Mouse (Mus musculus) midbrain, embryonic 13.5 days (tissue): ENCODE data around the gene Rgs18. TPM values are rescaled to one million over a fixed set of nuclear protein-coding genes. Genes with fewer than 3 reads are reported as not detected.

Experiments
- ATAC-seq: fragments of 200-750 bp; cut with Nextera tagmentation; 2 replicates; pipeline ENCODE4 v1.8.0; 2017; ENCODE audit warnings: mild to moderate bottlenecking, moderate TSS enrichment, moderate library complexity
- H3K27ac ChIP-seq: fragments of 300-500 bp; sonication (generic); 2 replicates; pipeline ENCODE4 v1.5.1; 2015; ENCODE audit warnings: inconsistent platforms, mild to moderate bottlenecking, moderate library complexity
- H3K27me3 ChIP-seq: fragments of 300-500 bp; sonication (generic); 2 replicates; pipeline ENCODE4 v1.6.1; 2015; ENCODE audit warnings: mild to moderate bottlenecking, inconsistent platforms
- H3K36me3 ChIP-seq: fragments of 300-500 bp; sonication (generic); 2 replicates; pipeline ENCODE4 v1.6.1; 2015; ENCODE audit warnings: mild to moderate bottlenecking, inconsistent platforms
- H3K4me1 ChIP-seq: fragments of 300-500 bp; sonication (generic); replicated peaks from 2 replicates; pipeline ENCODE4 v1.6.1; 2015; ENCODE audit warnings: inconsistent platforms
- H3K4me2 ChIP-seq: fragments of 300-500 bp; sonication (generic); replicated peaks from 2 replicates; pipeline ENCODE4 v1.6.1; 2015; ENCODE audit warnings: moderate library complexity, mild to moderate bottlenecking, inconsistent platforms
- H3K4me3 ChIP-seq: fragments of 300-500 bp; sonication (generic); replicated peaks from 2 replicates; pipeline ENCODE4 v1.5.1; 2015; ENCODE audit warnings: mild to moderate bottlenecking, inconsistent platforms
- H3K9ac ChIP-seq: fragments of 300-500 bp; sonication (generic); replicated peaks from 2 replicates; pipeline ENCODE4 v1.6.1; 2015; ENCODE audit warnings: mild to moderate bottlenecking, inconsistent platforms
- H3K9me3 ChIP-seq: fragments of 300-500 bp; sonication (generic); 2 replicates; pipeline ENCODE4 v1.6.1; 2016; ENCODE audit warnings: mild to moderate bottlenecking, inconsistent platforms
- WGBS: fragments of 180-500 bp; shearing (Covaris S2); methylation state at CpG from one replicate; pipeline ENCODE4 v1.1.7; 2015; 5-methylcytosine and 5-hydroxymethylcytosine counted together
- polyA plus RNA-seq: library from polyadenylated mRNA; unstranded; fragments of >200 nt; fragmentation: Nextera tagmentation; extraction: Ambion mirVana; gene quantifications from 2 replicates; pipeline ENCODE4 v1.2.1, GENCODE M21; 2015

The Rgs18 gene
- polyA plus RNA-seq = 0.50 and 0.54 TPM in 2 replicates

DNA sequence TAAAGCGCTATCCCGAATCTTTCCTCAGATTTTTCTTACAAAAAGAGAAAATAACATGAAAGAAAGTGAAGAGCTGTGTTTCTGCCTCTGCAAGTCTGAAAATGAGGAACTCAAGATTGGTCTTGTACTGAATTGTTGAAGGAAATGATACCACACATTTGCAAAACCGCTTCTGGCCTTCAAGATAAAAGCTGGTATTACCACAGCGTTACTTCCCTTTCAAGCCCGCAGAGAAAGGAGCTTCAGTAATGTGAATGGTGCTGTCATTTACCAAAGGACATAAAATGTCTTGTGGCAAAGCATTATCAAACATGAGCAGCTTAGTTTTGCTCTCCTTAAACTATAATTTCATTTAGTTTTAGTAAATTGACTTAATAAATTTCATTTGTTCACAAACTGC is at the start of gene Rgs18:
Rgs18 (minus strand) TSS at position 105 of the 400 bp plus-strand sequence.
- Histone ChIP-seq H3K9ac (no peak within 1 kb of the TSS), H3K36me3 (no peaks in the 10 kb centered on the region), H3K9me3 (0 out of 2 replicates have a peak, but pooled peaks cover 2% of the 10 kb centered on the region), H3K4me3 (no peak within 1 kb of the TSS), H3K27ac (no peak within 1 kb of the TSS), H3K4me2 (no peak within 1 kb of the TSS), H3K4me1 (no peaks in the 10 kb centered on the region), H3K27me3 (no peaks in the 10 kb centered on the region)
- no peak for ATAC-seq
- 80% methylated on average over 5 of the region's 5 CpGs for WGBS

DNA sequence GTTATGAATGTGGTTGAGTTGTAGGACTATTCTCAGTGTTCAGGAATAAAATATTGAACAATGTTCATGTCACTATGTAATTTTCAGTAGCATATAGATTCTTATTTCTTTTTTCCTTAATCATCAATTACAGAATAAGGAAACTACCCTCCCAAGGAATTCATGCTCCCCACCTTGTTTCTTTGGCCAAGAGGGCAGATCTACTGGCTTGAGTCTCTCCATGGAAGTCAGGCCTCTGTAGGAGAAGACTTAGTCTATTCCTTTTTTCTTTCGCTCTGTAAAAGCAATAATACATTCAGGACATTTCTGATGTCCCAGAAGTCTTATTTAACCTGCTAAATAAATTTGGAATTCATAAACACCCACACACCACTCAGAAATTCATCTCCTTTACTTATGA is 841 bp downstream of the Rgs18 start:
- Histone ChIP-seq H3K9ac (no peak overlapping the region), H3K27me3 (no peaks in the 10 kb centered on the region), H3K4me2 (no peak overlapping the region), H3K4me1 (no peaks in the 10 kb centered on the region), H3K27ac (no peak overlapping the region), H3K4me3 (no peak overlapping the region), H3K36me3 (no peaks in the 10 kb centered on the region), H3K9me3 (0 out of 2 replicates have a peak, but pooled peaks cover 2% of the 10 kb centered on the region)
- 86% methylated on average over 1 of the region's 1 CpGs for WGBS
- no peak for ATAC-seq

DNA sequence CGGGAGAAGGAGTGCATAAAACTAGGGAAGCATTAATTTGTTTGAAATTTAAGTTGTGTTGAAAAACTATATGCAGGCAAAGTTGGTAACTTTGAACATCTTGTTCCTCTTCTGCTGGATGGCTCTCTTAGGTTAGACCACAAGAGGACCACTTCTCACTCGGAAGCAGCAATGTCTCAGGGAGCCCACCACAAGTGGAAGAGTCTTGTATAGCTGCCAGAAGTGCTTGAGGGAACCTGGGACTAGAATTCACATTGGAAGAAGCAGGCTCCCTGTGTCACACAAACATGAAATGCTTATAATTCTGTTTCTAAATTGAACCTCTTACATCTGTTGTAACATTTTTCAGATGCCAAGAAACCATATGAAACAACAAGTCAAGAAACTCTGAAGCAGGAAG is 9.0 kb downstream of the Rgs18 start:
- H3K4me3 ChIP-seq = no peak overlapping the region
- no peak overlapping the region for H3K4me2 ChIP-seq
- H3K36me3 ChIP-seq = no peaks in the 10 kb centered on the region
- no peak overlapping the region for H3K27ac ChIP-seq
- no peak overlapping the region for H3K9ac ChIP-seq
- WGBS = 71% methylated on average over 2 of the region's 2 CpGs
- H3K4me1 ChIP-seq = no peaks in the 10 kb centered on the region
- H3K9me3 ChIP-seq = no peaks in the 10 kb centered on the region
- no peak for ATAC-seq
- H3K27me3 ChIP-seq = no peaks in the 10 kb centered on the region

DNA sequence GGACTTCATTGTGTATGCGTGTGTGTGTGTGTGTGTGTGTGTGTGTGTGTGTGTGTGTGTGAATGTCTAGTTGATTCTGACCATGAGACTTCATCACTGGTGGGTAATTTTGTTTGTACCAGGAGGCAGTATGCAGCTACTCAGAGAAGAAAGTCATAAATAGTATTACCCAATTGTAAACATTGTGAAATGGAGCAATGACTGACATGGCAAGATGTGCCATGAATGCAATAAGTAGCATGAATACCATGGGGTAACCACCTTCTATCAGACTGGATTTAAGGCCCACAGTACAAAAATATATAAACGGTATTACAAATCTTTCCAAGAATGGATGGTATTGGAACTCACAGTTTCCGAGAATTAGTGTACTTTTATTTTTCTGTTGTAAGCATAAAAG is 14.4 kb downstream of the Rgs18 start:
- no peak for ATAC-seq
- 86% methylated on average over 3 of the region's 3 CpGs for WGBS
- H3K27ac ChIP-seq = no peak overlapping the region

DNA sequence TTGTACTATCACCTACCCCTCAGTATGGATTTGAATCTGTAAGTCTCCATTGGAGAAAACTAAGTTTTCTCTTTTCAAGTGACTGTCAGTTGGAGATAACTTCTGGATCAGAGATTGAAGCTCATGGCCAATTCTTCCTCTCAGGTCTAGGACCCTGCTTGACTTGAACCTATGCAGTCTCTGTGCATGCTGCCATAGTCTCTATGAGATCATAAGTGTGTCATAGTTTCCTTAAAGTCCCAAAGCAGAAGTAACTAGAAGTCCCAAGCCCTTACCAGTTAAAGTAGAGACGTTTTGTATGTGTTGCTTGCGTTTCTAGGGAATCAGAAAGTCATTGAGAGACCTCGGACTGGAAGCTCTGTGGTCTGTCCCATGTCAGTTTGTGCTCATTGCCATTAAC is 24.5 kb downstream of the Rgs18 start:
- Histone ChIP-seq H3K27me3 (no peaks in the 10 kb centered on the region), H3K4me1 (no peaks in the 10 kb centered on the region), H3K9ac (no peak overlapping the region), H3K27ac (no peak overlapping the region), H3K4me3 (no peak overlapping the region), H3K36me3 (no peaks in the 10 kb centered on the region), H3K9me3 (no peaks in the 10 kb centered on the region), H3K4me2 (no peak overlapping the region)
- WGBS = 86% methylated on average over 3 of the region's 3 CpGs
- no peak for ATAC-seq

More for the DNA sequence above, 14.4 kb downstream of the Rgs18 start:
- Histone ChIP-seq H3K4me2 (no peak overlapping the region), H3K27me3 (no peaks in the 10 kb centered on the region), H3K4me1 (no peaks in the 10 kb centered on the region), H3K9me3 (no peaks in the 10 kb centered on the region), H3K9ac (no peak overlapping the region), H3K4me3 (no peak overlapping the region), H3K36me3 (no peaks in the 10 kb centered on the region)

DNA sequence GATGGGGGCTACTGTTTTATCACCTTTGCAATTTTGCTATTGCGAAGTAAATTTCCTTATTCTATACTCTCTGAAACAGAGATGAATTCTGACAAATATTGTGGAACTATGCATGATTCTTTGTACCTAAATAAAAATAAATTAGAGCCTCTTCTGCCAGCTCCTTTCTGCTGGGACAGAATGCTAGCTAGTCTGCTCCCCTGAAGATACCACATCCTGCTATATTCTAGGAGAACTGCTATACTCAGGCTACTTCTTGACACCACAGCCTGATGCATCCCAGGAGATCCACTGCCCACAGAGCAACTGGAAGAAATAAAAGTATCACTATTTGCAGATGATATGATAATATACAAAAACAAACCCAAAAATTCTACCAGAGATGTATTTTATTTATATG is 29.1 kb downstream of the Rgs18 start:
- H3K9ac ChIP-seq = no peak overlapping the region
- ATAC-seq = no peak
- H3K4me1 ChIP-seq = no peaks in the 10 kb centered on the region
- no peaks in the 10 kb centered on the region for H3K9me3 ChIP-seq
- H3K4me2 ChIP-seq = no peak overlapping the region
- no peaks in the 10 kb centered on the region for H3K27me3 ChIP-seq
- no peaks in the 10 kb centered on the region for H3K36me3 ChIP-seq
- WGBS = 94% methylated on average over 1 of the region's 1 CpGs
- no peak overlapping the region for H3K4me3 ChIP-seq
- no peak overlapping the region for H3K27ac ChIP-seq

DNA sequence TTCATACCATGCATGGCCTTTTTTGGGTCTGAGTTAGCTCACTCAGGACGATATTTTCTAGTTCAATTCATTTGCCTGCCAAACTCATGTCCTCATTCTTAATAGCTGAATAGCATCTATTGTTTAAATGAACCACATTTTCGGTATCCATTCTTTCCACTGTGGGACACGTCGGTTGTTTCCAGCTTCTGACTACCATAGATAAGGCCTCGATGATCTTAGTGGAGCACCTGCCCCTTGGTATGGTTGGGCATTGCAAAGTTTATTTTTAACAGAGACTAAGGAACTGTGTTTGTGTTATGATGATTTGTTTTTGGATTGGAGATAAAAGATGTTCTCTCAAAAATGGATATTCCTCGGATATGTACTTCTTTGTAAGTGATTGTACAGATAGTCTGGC is 37.5 kb downstream of the Rgs18 start:
- Histone ChIP-seq H3K27me3 (no peaks in the 10 kb centered on the region), H3K4me2 (no peak overlapping the region), H3K27ac (no peak overlapping the region), H3K4me1 (no peaks in the 10 kb centered on the region), H3K36me3 (no peaks in the 10 kb centered on the region), H3K9me3 (no peaks in the 10 kb centered on the region), H3K4me3 (no peak overlapping the region), H3K9ac (no peak overlapping the region)
- 81% methylated on average over 6 of the region's 6 CpGs for WGBS
- no peak for ATAC-seq

DNA sequence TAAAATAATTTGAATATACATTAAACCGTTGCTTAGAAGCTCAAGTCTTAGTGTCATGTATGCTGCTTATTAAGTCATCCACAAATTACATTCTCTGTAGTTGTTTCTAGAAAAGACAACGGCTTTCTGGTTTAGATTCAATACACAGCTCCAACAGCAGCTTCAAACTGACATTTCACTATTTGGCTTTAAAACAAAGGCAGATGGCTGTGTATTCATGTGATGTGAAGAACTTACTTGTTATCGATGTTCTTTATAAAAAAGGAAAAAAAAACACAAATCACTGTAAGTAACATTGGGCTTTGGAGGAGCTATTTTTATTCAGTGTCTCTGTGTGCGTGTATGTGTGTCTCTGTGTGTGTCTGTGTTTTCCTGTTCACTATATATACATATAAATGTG is 54.5 kb downstream of the Rgs18 start:
- Histone ChIP-seq H3K27me3 (no peaks in the 10 kb centered on the region), H3K27ac (no peak overlapping the region), H3K4me2 (no peak overlapping the region), H3K4me1 (no peaks in the 10 kb centered on the region), H3K36me3 (no peaks in the 10 kb centered on the region), H3K9me3 (no peaks in the 10 kb centered on the region), H3K4me3 (no peak overlapping the region), H3K9ac (no peak overlapping the region)
- ATAC-seq = no peak
- WGBS = 89% methylated on average over 4 of the region's 4 CpGs

DNA sequence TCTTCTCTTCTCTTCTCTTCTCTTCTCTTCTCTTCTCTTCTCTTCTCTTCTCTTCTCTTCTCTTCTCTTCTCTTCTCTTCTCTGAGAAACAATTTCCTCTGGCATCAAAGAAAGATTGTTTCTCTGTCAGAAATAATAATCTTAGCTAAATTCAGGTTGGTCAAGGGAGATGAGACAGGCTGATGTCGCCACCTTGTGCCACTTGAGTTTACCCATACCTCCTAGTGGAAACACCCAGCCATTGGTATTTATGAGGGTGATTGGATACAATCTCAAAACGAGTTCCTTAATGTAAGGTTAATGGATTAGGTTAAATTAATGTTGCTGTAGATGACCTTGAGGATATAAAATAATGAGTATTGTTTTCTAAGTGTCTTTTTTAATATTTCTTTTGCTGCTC is 70.9 kb downstream of the Rgs18 start:
- Histone ChIP-seq H3K9ac (no peak overlapping the region), H3K4me3 (no peak overlapping the region), H3K4me1 (no peaks in the 10 kb centered on the region), H3K27me3 (no peaks in the 10 kb centered on the region), H3K27ac (no peak overlapping the region), H3K4me2 (no peak overlapping the region), H3K36me3 (no peaks in the 10 kb centered on the region), H3K9me3 (no peaks in the 10 kb centered on the region)
- ATAC-seq = no peak
- 64% methylated on average over 2 of the region's 2 CpGs for WGBS

Other genes with a start within 250 kb of the Rgs18 start
- not detected in 2 replicates for gene Rgs21, start 207.8 kb downstream of the Rgs18 start, polyA plus RNA-seq